Mouse (Mus musculus) lung, postnatal 14 days (tissue): ENCODE measurements around the gene Slc25a51.
"Not testable (repeated sequence)": the region's sequence is repeated elsewhere in the genome, so short reads cannot be mapped to it uniquely, and the experiment has no call there.

Experiments used
- DNase-seq: peaks from one replicate; pipeline ENCODE4 v3.0.0; 2021

Gene Slc25a51

DNA sequence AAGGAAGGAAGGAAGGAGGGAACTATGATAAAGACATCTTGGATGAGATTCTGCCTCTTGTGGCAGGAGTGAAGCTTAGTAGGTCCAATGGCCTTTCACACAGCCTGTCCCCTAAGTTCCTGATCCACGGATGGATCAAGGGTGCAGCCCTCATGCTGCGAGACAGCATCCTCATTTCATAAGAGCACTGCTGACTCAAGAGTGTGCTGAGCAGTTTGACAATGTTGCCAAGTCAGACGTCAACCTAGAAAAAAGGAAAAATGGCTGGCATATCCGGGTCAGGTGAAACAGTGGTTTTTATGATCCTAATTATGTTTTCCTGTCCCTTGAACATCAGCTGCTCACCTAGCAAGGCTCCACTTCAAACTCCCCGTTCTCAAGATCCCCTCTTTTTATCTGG lies 14.9 kb downstream of the Slc25a51 start:
- no peak for DNase-seq

DNA sequence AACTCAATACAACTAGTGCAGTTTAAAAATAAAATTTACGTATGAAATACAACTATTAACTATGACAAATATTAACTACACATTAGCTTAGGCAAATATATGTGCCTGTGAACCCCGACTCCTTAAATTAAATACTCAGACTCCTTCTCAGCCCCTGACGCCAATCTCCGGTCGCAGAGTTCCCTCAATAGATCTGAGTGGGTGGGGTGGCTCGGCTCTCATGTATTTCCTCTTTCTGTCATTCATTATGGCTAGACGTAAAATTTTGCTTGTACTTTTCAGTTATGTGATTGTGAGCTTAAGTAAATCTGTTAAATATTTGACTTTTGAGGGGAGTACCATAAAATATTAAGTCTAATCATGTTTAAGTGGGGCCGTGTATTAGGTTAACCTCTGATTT lies 15.6 kb downstream of the Slc25a51 start:
- DNase-seq, result no peak

DNA sequence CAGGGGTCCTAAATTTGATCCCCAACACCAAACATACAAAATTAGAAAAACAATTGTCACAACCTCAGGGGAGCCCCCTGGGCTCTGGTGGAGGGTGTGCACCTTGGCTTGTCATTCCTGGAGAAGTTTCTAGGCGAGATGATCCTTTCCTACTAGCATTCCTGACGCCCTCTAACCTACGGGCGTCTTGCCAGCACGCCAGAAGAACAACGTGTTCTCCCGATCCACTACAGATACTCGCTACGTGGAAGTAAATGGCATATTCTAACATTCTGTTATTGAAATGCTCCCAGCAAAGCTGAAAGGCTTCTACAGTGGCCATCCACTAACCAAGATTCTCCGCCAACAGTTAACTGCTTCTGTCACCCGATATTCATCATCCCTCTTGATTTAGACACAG lies 16.0 kb downstream of the Slc25a51 start:
- peak; percentile 44 for DNase-seq

DNA sequence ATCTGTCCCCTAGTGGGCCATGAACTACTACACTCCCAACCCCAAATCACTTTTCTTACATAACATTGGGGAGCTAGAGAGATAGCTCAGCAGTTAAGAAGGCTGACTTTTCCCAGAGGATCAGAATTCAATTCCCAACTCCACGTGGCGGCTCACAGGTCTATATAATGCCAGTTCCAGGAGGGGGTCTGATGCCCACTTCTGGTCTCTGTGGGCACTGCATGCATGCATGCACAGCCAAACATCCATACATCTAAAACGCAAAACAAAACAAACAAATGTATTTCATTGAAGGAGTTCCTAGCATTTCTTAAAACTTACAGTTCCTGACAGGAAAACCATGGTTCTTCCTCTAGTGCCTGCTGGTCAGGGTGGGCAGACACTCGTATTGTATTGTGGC lies 16.5 kb downstream of the Slc25a51 start:
- DNase-seq, result no peak

DNA sequence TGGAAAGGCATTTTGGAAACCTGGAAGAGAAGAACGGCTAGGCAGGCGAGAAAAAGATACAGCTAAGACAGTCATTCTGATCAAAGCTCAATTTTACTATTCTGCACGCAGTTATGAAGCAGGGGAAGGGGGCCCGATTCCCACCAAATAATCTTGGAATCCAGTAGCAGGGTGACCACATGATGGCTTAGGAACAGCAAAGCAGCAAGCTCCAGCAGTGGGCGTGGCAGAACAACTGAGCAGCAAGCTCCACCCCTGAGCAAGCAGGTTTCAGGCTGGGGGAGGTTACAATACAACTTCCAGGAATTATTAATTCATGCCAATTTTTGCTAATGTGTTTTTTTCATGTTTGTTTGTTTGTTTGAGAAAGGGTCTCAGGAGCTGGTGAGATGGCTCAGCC lies 21.3 kb downstream of the Slc25a51 start:
- not testable (repeated sequence) for DNase-seq

DNA sequence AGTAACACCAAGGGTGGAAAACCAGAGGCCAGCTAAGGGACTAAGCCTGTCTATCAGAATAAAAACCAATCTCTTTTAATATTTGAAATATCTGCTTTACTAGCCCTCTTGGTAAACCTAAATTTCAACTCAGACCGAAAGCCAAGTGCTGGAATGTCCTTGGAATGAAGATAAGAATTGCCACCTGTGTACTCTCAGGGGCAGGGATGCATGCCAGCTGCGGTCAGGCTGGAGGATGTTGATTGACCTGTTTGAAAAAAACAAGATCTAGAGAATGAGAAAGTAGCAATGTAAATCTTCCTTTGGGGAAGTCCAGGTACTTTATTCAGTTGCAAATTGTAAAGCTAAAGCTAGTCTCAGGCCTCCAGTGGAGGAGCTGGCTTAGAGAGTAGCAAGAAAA lies 26.4 kb downstream of the Slc25a51 start:
- peak; percentile 56 for DNase-seq

DNA sequence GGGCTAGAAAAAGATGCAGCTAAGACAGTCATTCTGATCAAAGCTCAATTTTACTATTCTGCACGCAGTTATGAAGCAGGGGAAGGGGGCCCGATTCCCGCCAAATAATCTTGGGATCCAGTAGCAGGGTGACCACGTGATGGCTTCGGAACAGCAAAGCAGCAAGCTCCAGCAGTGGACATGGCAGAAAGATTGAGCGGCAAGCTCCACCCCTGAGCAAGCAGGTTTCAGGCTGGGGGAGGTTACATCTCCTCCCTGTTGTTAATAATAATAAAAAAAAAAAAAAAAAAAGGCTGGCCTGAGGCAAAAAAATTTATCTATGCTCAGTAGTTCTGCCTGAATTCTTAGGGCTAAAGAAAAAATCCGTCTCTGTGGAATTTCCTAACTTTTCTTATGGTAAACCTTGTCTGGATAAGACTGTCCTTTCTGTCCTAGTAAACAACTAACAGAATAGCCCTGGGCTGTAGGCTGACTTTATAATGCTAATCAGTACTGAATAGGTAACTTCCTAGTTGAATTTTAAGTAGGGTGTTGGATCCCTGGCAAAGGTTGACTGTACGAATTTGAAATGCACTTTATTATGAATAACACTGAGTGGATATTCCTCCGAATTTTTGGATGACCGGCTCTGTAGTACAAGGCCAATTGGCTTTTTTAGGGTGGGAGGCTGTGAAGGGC lies 27.5 kb downstream of the Slc25a51 start:
- not testable (repeated sequence) for DNase-seq

DNA sequence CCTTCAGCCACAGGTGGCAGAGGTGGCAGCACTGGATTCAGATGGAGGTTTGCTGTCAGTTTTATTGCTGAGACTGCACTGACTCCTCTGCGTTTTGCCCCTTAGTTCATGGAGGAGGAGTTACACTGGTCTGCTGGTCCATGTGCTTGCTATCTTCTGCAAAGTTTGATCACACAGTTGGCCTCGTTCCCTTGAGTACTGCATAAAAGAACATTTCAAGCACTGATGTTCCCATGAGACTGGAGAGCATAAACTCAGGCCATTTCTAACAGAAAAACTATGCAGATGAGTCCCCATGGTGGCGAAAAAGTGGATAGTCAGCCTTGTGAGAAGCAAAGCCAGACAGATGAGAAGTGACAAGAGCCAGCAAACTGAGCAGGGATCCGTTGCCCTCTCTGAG lies 32.0 kb downstream of the Slc25a51 start:
- DNase-seq, result no peak

DNA sequence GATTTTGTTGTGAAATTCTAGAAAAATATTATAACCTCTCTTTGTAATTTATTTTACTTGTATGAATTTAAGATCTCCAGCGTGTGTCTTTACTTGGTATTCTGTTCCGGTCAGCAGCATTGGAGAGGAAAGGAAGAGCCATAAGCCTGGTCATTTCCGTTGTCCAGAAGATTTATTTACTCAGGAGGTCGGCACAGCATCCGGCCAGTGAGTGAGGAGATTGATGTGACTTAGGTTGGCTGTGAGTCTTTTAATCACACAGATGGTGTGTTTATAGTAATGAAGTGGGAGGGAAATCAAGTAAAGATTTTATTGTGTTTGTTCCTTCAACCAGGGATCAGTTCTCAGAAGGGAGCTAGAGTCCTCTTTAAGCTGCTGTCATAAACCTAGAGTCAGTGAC lies 33.7 kb downstream of the Slc25a51 start:
- no peak for DNase-seq

DNA sequence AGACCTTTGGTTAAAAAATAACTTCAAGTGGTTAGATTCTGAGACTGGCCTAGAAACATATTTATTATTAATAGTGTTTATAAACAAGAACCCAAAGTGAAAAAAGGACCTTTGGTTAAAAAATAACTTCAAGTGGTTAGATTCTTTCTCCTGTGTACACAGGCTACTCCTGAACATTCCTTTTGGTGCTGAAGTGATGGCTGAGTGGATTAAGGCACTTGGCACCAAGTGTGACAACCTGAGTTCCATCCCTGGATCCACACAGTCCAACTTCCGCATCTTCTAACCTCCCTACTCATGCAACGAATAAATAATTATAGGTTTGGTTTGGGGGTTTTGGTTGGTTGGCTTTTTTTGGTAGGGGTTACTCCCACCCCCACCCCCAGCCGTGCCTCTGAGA lies 37.3 kb downstream of the Slc25a51 start:
- DNase-seq, result peak; percentile 24

DNA sequence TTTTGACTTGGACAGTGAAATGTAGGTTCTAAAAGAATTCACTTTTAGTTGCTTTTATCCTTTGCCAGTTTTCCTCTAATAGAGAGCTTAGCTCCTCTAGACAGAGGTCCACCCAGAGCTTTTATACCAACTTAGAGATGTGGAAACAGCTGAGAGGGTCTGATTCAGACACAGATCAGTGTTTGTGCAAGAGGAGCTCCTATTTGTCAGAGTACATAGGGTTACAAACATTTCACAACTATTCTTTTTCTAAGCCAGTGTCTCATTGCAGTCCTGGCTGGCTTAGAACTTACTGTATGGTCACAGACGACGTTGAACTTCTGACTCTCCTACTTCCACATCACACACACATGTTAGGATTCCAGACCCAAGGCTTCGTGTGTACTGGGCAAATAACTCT lies 51.9 kb downstream of the Slc25a51 start:
- no peak for DNase-seq
